Mouse (Mus musculus) hindbrain, embryonic 10.5 days (tissue): ENCODE measurements around the gene Mmp11. TPM values are rescaled to one million over a fixed set of nuclear protein-coding genes. Genes with fewer than 3 reads are reported as not detected.
"Not testable (repeated sequence)": the region's sequence is repeated elsewhere in the genome, so short reads cannot be mapped to it uniquely, and the experiment has no call there.

ENCODE experiments used
- DNase-seq: peaks from one replicate; pipeline ENCODE4 v3.0.0-alpha.2; 2017; ENCODE audit warnings: low spot score
- H3K27ac ChIP-seq: fragments of 300-500 bp; sonication (generic); 2 replicates; pipeline ENCODE4 v1.5.1; 2016; ENCODE audit warnings: mild to moderate bottlenecking, moderate library complexity
- H3K27me3 ChIP-seq: fragments of 300-500 bp; sonication (generic); 2 replicates; pipeline ENCODE4 v1.6.1; 2016; ENCODE audit warnings: mild to moderate bottlenecking; ENCODE audit not compliant: poor library complexity, insufficient read depth, severe bottlenecking
- H3K36me3 ChIP-seq: fragments of 300-500 bp; sonication (generic); 2 replicates; pipeline ENCODE4 v1.6.1; 2016; ENCODE audit warnings: mild to moderate bottlenecking, moderate library complexity
- H3K4me1 ChIP-seq: fragments of 300-500 bp; sonication (generic); replicated peaks from 2 replicates; pipeline ENCODE4 v1.6.1; 2016; ENCODE audit warnings: mild to moderate bottlenecking
- H3K4me3 ChIP-seq: fragments of 300-500 bp; sonication (generic); 2 replicates; pipeline ENCODE4 v1.5.1; 2016; ENCODE audit warnings: mild to moderate bottlenecking, moderate library complexity
- H3K9me3 ChIP-seq: fragments of 300-500 bp; sonication (generic); 2 replicates; pipeline ENCODE4 v1.6.1; 2016; ENCODE audit warnings: mild to moderate bottlenecking, moderate library complexity
- WGBS: fragments of 180-500 bp; shearing (Covaris S2); methylation state at CpG from one replicate; pipeline ENCODE4 v1.1.7; 2016; 5-methylcytosine and 5-hydroxymethylcytosine counted together
- polyA plus RNA-seq: library from polyadenylated mRNA; unstranded; fragments of >200 nt; fragmentation: Nextera tagmentation; extraction: Ambion mirVana; gene quantifications from 2 replicates; pipeline ENCODE4 v1.2.1, GENCODE M21; 2016

The Mmp11 gene
- polyA plus RNA-seq, 1 experiment from 2014 or later = 41.3 TPM

- Histone ChIP-seq H3K4me3 (no peak overlapping the region), H3K9me3 (no peaks in the 10 kb centered on the region), H3K27me3 (no peaks in the 10 kb centered on the region), H3K4me1 (no peaks in the 10 kb centered on the region), H3K27ac (no peak overlapping the region), H3K36me3 (peaks cover 99% of the 10 kb centered on the region)
- 95% methylated on average over 4 of the region's 4 CpGs for WGBS
- no peak for DNase-seq
Observed at GRCm38 (mm10) chr10:75906882-75907281, 29.4 kb downstream of the Mmp11 start.

- H3K4me3 ChIP-seq = no peak overlapping the region
- H3K36me3 ChIP-seq = peaks cover 99% of the 10 kb centered on the region
- H3K27me3 ChIP-seq = no peaks in the 10 kb centered on the region
- 91% methylated on average over 5 of the region's 5 CpGs for WGBS
- no peaks in the 10 kb centered on the region for H3K4me1 ChIP-seq
- DNase-seq = no peak
- H3K27ac ChIP-seq = no peak overlapping the region
- H3K9me3 ChIP-seq = no peaks in the 10 kb centered on the region
Observed at GRCm38 (mm10) chr10:75904391-75904790, 31.9 kb downstream of the Mmp11 start.

GRCm38 (mm10) chr10:75898846-75899245 lies 37.5 kb downstream of the Mmp11 start:
- H3K27ac ChIP-seq = no peak overlapping the region
- no peak for DNase-seq
- H3K36me3 ChIP-seq = peaks cover 100% of the 10 kb centered on the region
- H3K9me3 ChIP-seq = no peaks in the 10 kb centered on the region
- H3K27me3 ChIP-seq = no peaks in the 10 kb centered on the region
- H3K4me1 ChIP-seq = peaks cover 17% of the 10 kb centered on the region
- WGBS = 84% methylated on average over 3 of the region's 3 CpGs
- H3K4me3 ChIP-seq = no peak overlapping the region

- WGBS = 84% methylated on average over 6 of the region's 6 CpGs
Observed at GRCm38 (mm10) chr10:75898039-75898564, 38.2 kb downstream of the Mmp11 start.

GRCm38 (mm10) chr10:75897373-75897772 lies 38.9 kb downstream of the Mmp11 start:
- 49% methylated on average over 6 of the region's 6 CpGs for WGBS
- Histone ChIP-seq H3K27ac (no peak overlapping the region), H3K4me3 (no peak overlapping the region), H3K27me3 (no peaks in the 10 kb centered on the region), H3K4me1 (peaks cover 31% of the 10 kb centered on the region), H3K36me3 (peaks cover 91% of the 10 kb centered on the region), H3K9me3 (no peaks in the 10 kb centered on the region)
- peak; percentile 72 for DNase-seq

More at GRCm38 (mm10) chr10:75898039-75898564, 38.2 kb downstream of the Mmp11 start:
- Histone ChIP-seq H3K9me3 (no peaks in the 10 kb centered on the region), H3K27me3 (no peaks in the 10 kb centered on the region), H3K27ac (no peak overlapping the region), H3K4me1 (peaks cover 24% of the 10 kb centered on the region), H3K4me3 (no peak overlapping the region), H3K36me3 (peaks cover 98% of the 10 kb centered on the region)
- no peak for DNase-seq

- no peak for DNase-seq
- Histone ChIP-seq H3K27ac (no peak overlapping the region), H3K36me3 (peaks cover 79% of the 10 kb centered on the region), H3K4me1 (peaks cover 31% of the 10 kb centered on the region), H3K4me3 (no peak overlapping the region), H3K9me3 (no peaks in the 10 kb centered on the region), H3K27me3 (no peaks in the 10 kb centered on the region)
- 98% methylated on average over 1 of the region's 1 CpGs for WGBS
Observed at GRCm38 (mm10) chr10:75896208-75896607, 40.1 kb downstream of the Mmp11 start.

- Histone ChIP-seq H3K4me1 (peaks cover 31% of the 10 kb centered on the region), H3K9me3 (no peaks in the 10 kb centered on the region), H3K36me3 (peaks cover 74% of the 10 kb centered on the region), H3K27me3 (no peaks in the 10 kb centered on the region), H3K4me3 (no peak overlapping the region), H3K27ac (no peak overlapping the region)
- no peak for DNase-seq
- 99% methylated on average over 5 of the region's 5 CpGs for WGBS
Observed at GRCm38 (mm10) chr10:75895730-75896129, 40.6 kb downstream of the Mmp11 start.

GRCm38 (mm10) chr10:75894601-75895000 lies 41.7 kb downstream of the Mmp11 start:
- peaks cover 63% of the 10 kb centered on the region for H3K36me3 ChIP-seq

GRCm38 (mm10) chr10:75893089-75893750 lies 43.1 kb downstream of the Mmp11 start, which contains the start of gene Derl3:
TSS of gene Derl3 (plus strand) at chr10:75893413.
- H3K27ac ChIP-seq = peak within 1 kb of the TSS; percentile 64
- peaks cover 49% of the 10 kb centered on the region for H3K36me3 ChIP-seq
- peak within 1 kb of the TSS; percentile 57 for H3K4me3 ChIP-seq
- no peaks in the 10 kb centered on the region for H3K27me3 ChIP-seq
- peak; percentile 97 for DNase-seq
- 2% methylated on average over 51 of the region's 51 CpGs for WGBS
- H3K4me1 ChIP-seq = peaks cover 46% of the 10 kb centered on the region
- no peaks in the 10 kb centered on the region for H3K9me3 ChIP-seq

More at GRCm38 (mm10) chr10:75894601-75895000, 41.7 kb downstream of the Mmp11 start:
- no peak for DNase-seq
- 81% methylated on average over 6 of the region's 6 CpGs for WGBS
- Histone ChIP-seq H3K4me3 (no peak overlapping the region), H3K4me1 (peaks cover 37% of the 10 kb centered on the region), H3K9me3 (no peaks in the 10 kb centered on the region), H3K27me3 (no peaks in the 10 kb centered on the region), H3K27ac (no peak overlapping the region)

- Histone ChIP-seq H3K36me3 (peaks cover 13% of the 10 kb centered on the region), H3K4me1 (peaks cover 38% of the 10 kb centered on the region)
- 49% methylated on average over 8 of the region's 8 CpGs for WGBS
Observed at GRCm38 (mm10) chr10:75889406-75890153, 46.7 kb downstream of the Mmp11 start.

GRCm38 (mm10) chr10:75887504-75887903 lies 48.8 kb downstream of the Mmp11 start:
- not testable (repeated sequence) for H3K4me3 ChIP-seq, H3K9me3 ChIP-seq, H3K27ac ChIP-seq, H3K27me3 ChIP-seq, H3K36me3 ChIP-seq, DNase-seq
- WGBS = 92% methylated on average over 5 of the region's 5 CpGs
- H3K4me1 ChIP-seq = peaks cover 25% of the 10 kb centered on the region

More at GRCm38 (mm10) chr10:75889406-75890153, 46.7 kb downstream of the Mmp11 start:
- no peak for DNase-seq
- Histone ChIP-seq H3K27me3 (no peaks in the 10 kb centered on the region), H3K4me3 (no peak overlapping the region), H3K27ac (peak overlapping the region; percentile 13; the same call in 1 of the 2 replicates), H3K9me3 (no peaks in the 10 kb centered on the region)

- Histone ChIP-seq H3K9me3 (no peaks in the 10 kb centered on the region), H3K36me3 (no peaks in the 10 kb centered on the region), H3K27ac (no peak overlapping the region), H3K4me1 (peaks cover 38% of the 10 kb centered on the region), H3K4me3 (no peak overlapping the region), H3K27me3 (no peaks in the 10 kb centered on the region)
- 94% methylated on average over 8 of the region's 8 CpGs for WGBS
- DNase-seq = no peak
Observed at GRCm38 (mm10) chr10:75884742-75885141, 51.6 kb downstream of the Mmp11 start.

- no peaks in the 10 kb centered on the region for H3K36me3 ChIP-seq
- H3K9me3 ChIP-seq = no peaks in the 10 kb centered on the region
- peaks cover 26% of the 10 kb centered on the region for H3K4me1 ChIP-seq
- H3K27ac ChIP-seq = peak overlapping the region; percentile 74; the same call in 1 of the 2 replicates
- WGBS = 2% methylated on average over 10 of the region's 10 CpGs
- peak overlapping the region; percentile 32 for H3K4me3 ChIP-seq
- peak; percentile 76 for DNase-seq
- H3K27me3 ChIP-seq = no peaks in the 10 kb centered on the region
Observed at GRCm38 (mm10) chr10:75883232-75883552, 53.1 kb downstream of the Mmp11 start.
